Mouse (Mus musculus) G1E (cell line): Measurements from ENCODE around the gene Nrg3. TPM values are rescaled to one million over a fixed set of nuclear protein-coding genes. Genes with fewer than 3 reads are reported as not detected.
"Not testable (repeated sequence)": the region's sequence is repeated elsewhere in the genome, so short reads cannot be mapped to it uniquely, and the experiment has no call there.

Experiments used
- ATAC-seq: 2 replicates; pipeline ENCODE4 v1.8.0; 2016; ENCODE audit warnings: mild to moderate bottlenecking; ENCODE audit not compliant: insufficient number of reproducible peaks, poor library complexity, low FRiP score, severe bottlenecking; ENCODE audit errors: extremely low read depth
- DNase-seq: peaks from one replicate; pipeline ENCODE4 v3.0.0; 2012; ENCODE audit warnings: low spot score
- H3K27me3 ChIP-seq: 2 replicates; pipeline ENCODE4 v1.6.1; 2012; ENCODE audit warnings: mild to moderate bottlenecking, low read length, inconsistent platforms; ENCODE audit not compliant: insufficient read depth
- H3K36me3 ChIP-seq: replicated peaks from 2 replicates; pipeline ENCODE3; 2012; ENCODE audit warnings: mild to moderate bottlenecking, inconsistent platforms
- H3K4me1 ChIP-seq: 2 replicates; pipeline ENCODE4 v1.6.1; 2012; ENCODE audit warnings: low read depth, low read length, inconsistent platforms, mixed read lengths; ENCODE audit not compliant: insufficient read depth
- H3K4me3 ChIP-seq: 2 replicates; pipeline ENCODE4 v1.5.1; 2012; ENCODE audit warnings: low read depth, mild to moderate bottlenecking, inconsistent platforms, low read length, moderate library complexity, mixed read lengths
- H3K9me3 ChIP-seq: replicated peaks from 2 replicates; pipeline ENCODE4 v1.6.1; 2012; ENCODE audit warnings: inconsistent platforms
- CTCF ChIP-seq: IDR thresholded peaks from 2 replicates; pipeline ENCODE4 v1.5.1; 2012; ENCODE audit warnings: low read depth, low read length, inconsistent platforms, mixed read lengths
- GATA1 ChIP-seq: IDR thresholded peaks from 2 replicates; pipeline ENCODE4 v1.6.1; 2012; ENCODE audit warnings: borderline replicate concordance, low read length, inconsistent platforms, mixed read lengths
- GATA2 ChIP-seq: IDR thresholded peaks from 2 replicates; pipeline ENCODE4 v1.6.1; 2012; ENCODE audit warnings: low read depth, low read length, inconsistent platforms, borderline replicate concordance
- POLR2AphosphoS5 ChIP-seq: IDR thresholded peaks from 2 replicates; pipeline ENCODE4 v1.6.1; 2012; ENCODE audit warnings: low read depth, low read length, inconsistent platforms; ENCODE audit not compliant: insufficient replicate concordance
- TAL1 ChIP-seq: conservative IDR thresholded peaks from 2 replicates; pipeline ENCODE4 v1.6.1; 2012; ENCODE audit warnings: low read depth, low read length, inconsistent platforms, mixed read lengths
- polyA plus RNA-seq: library from polyadenylated mRNA; stranded (reverse); fragments of >175 nt; gene quantifications from 2 replicates; pipeline ENCODE4 v1.2.3, GENCODE M21; 2012
- total RNA-seq, 2 experiments: library from RNA; stranded (forward) in 1 of 2; stranded (reverse) in 1 of 2; fragments of 200-1000 nt in 1 of 2; fragments of >200 nt in 1 of 2; fragmentation: Nextera tagmentation in 1 of 2; gene quantifications; 2 replicates each; pipeline ENCODE4 v1.2.3; 2014 to 2017

Nrg3 gene
- total and polyA plus RNA-seq, 3 experiments = 0.27 TPM; not detected in 2

- no peak for ATAC-seq
- no peak overlapping the region for H3K4me3 ChIP-seq
- no peaks in the 10 kb centered on the region for H3K4me1 ChIP-seq
- no peak for DNase-seq
- H3K27me3 ChIP-seq = no peaks in the 10 kb centered on the region
- no peak for TF ChIP-seq GATA1
- no peak for TF ChIP-seq GATA2
- no peak for TF ChIP-seq POLR2AphosphoS5
- TF ChIP-seq TAL1 = no peak
- TF ChIP-seq CTCF = no peak
- no peaks in the 10 kb centered on the region for H3K9me3 ChIP-seq
- no peaks in the 10 kb centered on the region for H3K36me3 ChIP-seq
Measured at GRCm38 (mm10) chr14:39155462-39155861, 317.4 kb downstream of the Nrg3 start.

GRCm38 (mm10) chr14:39129766-39130165, 343.1 kb downstream of the Nrg3 start:
- no peaks in the 10 kb centered on the region for H3K4me1 ChIP-seq
- H3K27me3 ChIP-seq = no peaks in the 10 kb centered on the region
- no peak overlapping the region for H3K4me3 ChIP-seq
- H3K36me3 ChIP-seq = no peaks in the 10 kb centered on the region
- ATAC-seq = no peak
- TF ChIP-seq CTCF (no peak), POLR2AphosphoS5 (no peak), TAL1 (no peak), GATA1 (no peak)
- H3K9me3 ChIP-seq = no peaks in the 10 kb centered on the region
- DNase-seq = no peak

GRCm38 (mm10) chr14:39117977-39118376, 354.9 kb downstream of the Nrg3 start:
- ATAC-seq = no peak
- TF ChIP-seq CTCF (no peak), GATA2 (no peak), POLR2AphosphoS5 (no peak), GATA1 (no peak), TAL1 (no peak)
- Histone ChIP-seq H3K4me3 (no peak overlapping the region), H3K4me1 (no peaks in the 10 kb centered on the region), H3K27me3 (no peaks in the 10 kb centered on the region), H3K9me3 (no peaks in the 10 kb centered on the region), H3K36me3 (no peaks in the 10 kb centered on the region)
- no peak for DNase-seq

GRCm38 (mm10) chr14:39116522-39117231, 356.2 kb downstream of the Nrg3 start:
- ATAC-seq, H3K9me3 ChIP-seq, H3K27me3 ChIP-seq, H3K36me3 ChIP-seq, H3K4me3 ChIP-seq, H3K4me1 ChIP-seq, DNase-seq: not testable (repeated sequence)

- Histone ChIP-seq H3K4me3 (no peak overlapping the region), H3K36me3 (no peaks in the 10 kb centered on the region), H3K9me3 (no peaks in the 10 kb centered on the region), H3K4me1 (no peaks in the 10 kb centered on the region), H3K27me3 (no peaks in the 10 kb centered on the region)
- DNase-seq (no peak), ATAC-seq (no peak)
- TF ChIP-seq POLR2AphosphoS5 (no peak), CTCF (no peak), TAL1 (no peak), GATA2 (no peak), GATA1 (no peak)
Measured at GRCm38 (mm10) chr14:39109566-39109965, 363.3 kb downstream of the Nrg3 start.

DNA sequence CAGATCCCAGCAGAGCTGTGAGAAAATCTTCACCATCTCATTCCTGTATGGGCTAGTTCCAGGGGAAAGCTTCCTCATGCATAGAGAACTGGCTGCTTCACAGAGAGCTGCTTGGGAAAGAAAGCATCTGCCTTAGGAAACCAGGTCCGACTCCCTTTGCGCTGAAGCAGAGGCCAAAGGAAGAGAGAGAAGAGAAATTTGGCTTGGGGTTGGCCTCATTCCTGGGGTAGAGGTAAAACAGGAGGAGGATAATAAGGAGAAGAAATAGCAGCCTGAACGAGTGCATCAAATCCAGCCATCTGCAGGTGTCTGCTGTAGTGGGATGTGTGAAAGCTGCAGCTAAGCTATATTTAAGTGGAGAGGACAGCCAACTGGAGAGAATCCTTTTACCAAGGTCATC, 366.1 kb downstream of the Nrg3 start:
- H3K27me3 ChIP-seq = no peaks in the 10 kb centered on the region
- H3K36me3 ChIP-seq = no peaks in the 10 kb centered on the region
- no peak for TF ChIP-seq GATA1
- H3K4me3 ChIP-seq = no peak overlapping the region
- no peaks in the 10 kb centered on the region for H3K9me3 ChIP-seq
- no peak for ATAC-seq
- no peaks in the 10 kb centered on the region for H3K4me1 ChIP-seq
- DNase-seq = no peak

DNA sequence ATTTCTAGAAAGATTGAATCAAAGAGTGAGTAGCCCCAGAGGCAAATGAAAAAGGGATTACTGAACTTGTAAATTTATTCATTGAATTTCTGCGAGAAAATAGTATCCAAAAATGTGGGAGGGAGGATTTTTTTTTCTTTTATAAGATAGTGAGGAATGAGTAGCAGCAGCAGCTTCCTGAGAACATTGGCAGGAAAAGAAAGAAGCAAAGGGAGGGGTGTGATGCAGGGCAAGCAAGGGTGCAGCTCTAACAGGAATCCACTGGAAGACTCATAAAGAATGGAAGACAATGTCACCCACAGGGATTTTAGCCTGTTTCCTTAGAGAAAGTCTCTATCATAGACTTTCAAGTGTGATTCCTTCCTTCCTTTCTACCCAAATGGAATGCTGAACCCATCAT, 377.7 kb downstream of the Nrg3 start:
- TF ChIP-seq GATA1 = no peak
- no peaks in the 10 kb centered on the region for H3K36me3 ChIP-seq
- no peaks in the 10 kb centered on the region for H3K27me3 ChIP-seq
- ATAC-seq (no peak), DNase-seq (no peak)
- H3K4me3 ChIP-seq = no peak overlapping the region
- H3K9me3 ChIP-seq = no peaks in the 10 kb centered on the region
- no peaks in the 10 kb centered on the region for H3K4me1 ChIP-seq
